Mouse (Mus musculus): ENCODE results near the gene Olfr803. TPM values are rescaled to one million over a fixed set of nuclear protein-coding genes. Genes with fewer than 3 reads are reported as not detected.

Gene Olfr803
- polyA plus RNA-seq, 1 experiment from 2014 or later: not detected

Other genes with a start within 250 kb of the Olfr803 start
- not detected in 2 replicates for gene Olfr787, start 232.4 kb downstream of the Olfr803 start, polyA plus RNA-seq (2014; fragmentation: Nextera tagmentation; extraction: Ambion mirVana)
- not detected in 2 replicates for gene Olfr788, start 223.3 kb downstream of the Olfr803 start, polyA plus RNA-seq (2014; fragmentation: Nextera tagmentation; extraction: Ambion mirVana)
- gene Olfr789, start 209.5 kb downstream of the Olfr803 start, polyA plus RNA-seq (2014; fragmentation: Nextera tagmentation; extraction: Ambion mirVana): not detected in 2 replicates
- not detected in 2 replicates for gene Olfr790, start 195.8 kb downstream of the Olfr803 start, polyA plus RNA-seq (2014; fragmentation: Nextera tagmentation; extraction: Ambion mirVana)
- gene Olfr791, start 172.5 kb downstream of the Olfr803 start, polyA plus RNA-seq (2014; fragmentation: Nextera tagmentation; extraction: Ambion mirVana): not detected in 2 replicates
- not detected in 2 replicates for gene Olfr792, start 155.1 kb downstream of the Olfr803 start, polyA plus RNA-seq (2014; fragmentation: Nextera tagmentation; extraction: Ambion mirVana)
- not detected in 2 replicates for gene Olfr794, start 126.6 kb downstream of the Olfr803 start, polyA plus RNA-seq (2014; fragmentation: Nextera tagmentation; extraction: Ambion mirVana)
- gene Olfr796, start 81.7 kb downstream of the Olfr803 start, polyA plus RNA-seq (2014; fragmentation: Nextera tagmentation; extraction: Ambion mirVana): not detected in 2 replicates
- gene Olfr798, start 66.4 kb downstream of the Olfr803 start, polyA plus RNA-seq (2014; fragmentation: Nextera tagmentation; extraction: Ambion mirVana): not detected in 2 replicates
- not detected in 2 replicates for gene Olfr799, start 56.8 kb downstream of the Olfr803 start, polyA plus RNA-seq (2014; fragmentation: Nextera tagmentation; extraction: Ambion mirVana)
- gene Olfr800, start 36.6 kb downstream of the Olfr803 start, polyA plus RNA-seq (2014; fragmentation: Nextera tagmentation; extraction: Ambion mirVana): not detected in 2 replicates
- not detected in 2 replicates for gene Olfr801, start 20.4 kb downstream of the Olfr803 start, polyA plus RNA-seq (2014; fragmentation: Nextera tagmentation; extraction: Ambion mirVana)
- not detected in 2 replicates for gene Olfr802, start 6.1 kb downstream of the Olfr803 start, polyA plus RNA-seq (2014; fragmentation: Nextera tagmentation; extraction: Ambion mirVana)
- gene Olfr804, start 8.9 kb upstream of the Olfr803 start, polyA plus RNA-seq (2014; fragmentation: Nextera tagmentation; extraction: Ambion mirVana): not detected in 2 replicates
- gene Olfr805, start 35.1 kb upstream of the Olfr803 start, polyA plus RNA-seq (2014; fragmentation: Nextera tagmentation; extraction: Ambion mirVana): not detected in 2 replicates
- gene Olfr806, start 47.6 kb upstream of the Olfr803 start, polyA plus RNA-seq (2014; fragmentation: Nextera tagmentation; extraction: Ambion mirVana): not detected in 2 replicates
- gene Olfr807, start 63.5 kb upstream of the Olfr803 start, polyA plus RNA-seq (2014; fragmentation: Nextera tagmentation; extraction: Ambion mirVana): not detected in 2 replicates
- not detected in 2 replicates for gene Olfr808, start 71.2 kb upstream of the Olfr803 start, polyA plus RNA-seq (2014; fragmentation: Nextera tagmentation; extraction: Ambion mirVana)
- gene Olfr809, start 80.4 kb upstream of the Olfr803 start, polyA plus RNA-seq (2014; fragmentation: Nextera tagmentation; extraction: Ambion mirVana): not detected in 2 replicates
- not detected in 2 replicates for gene Olfr810, start 100.6 kb upstream of the Olfr803 start, polyA plus RNA-seq (2014; fragmentation: Nextera tagmentation; extraction: Ambion mirVana)
- gene Olfr811, start 110.1 kb upstream of the Olfr803 start, polyA plus RNA-seq (2014; fragmentation: Nextera tagmentation; extraction: Ambion mirVana): not detected in 2 replicates
- not detected in 2 replicates for gene Olfr812, start 151.8 kb upstream of the Olfr803 start, polyA plus RNA-seq (2014; fragmentation: Nextera tagmentation; extraction: Ambion mirVana)
- not detected in 2 replicates for gene Olfr813, start 161.1 kb upstream of the Olfr803 start, polyA plus RNA-seq (2014; fragmentation: Nextera tagmentation; extraction: Ambion mirVana)
- gene Olfr814, start 185.6 kb upstream of the Olfr803 start, polyA plus RNA-seq (2014; fragmentation: Nextera tagmentation; extraction: Ambion mirVana): not detected in 2 replicates
- not detected in 2 replicates for gene Olfr815, start 211.6 kb upstream of the Olfr803 start, polyA plus RNA-seq (2014; fragmentation: Nextera tagmentation; extraction: Ambion mirVana)
- not detected in 2 replicates for gene Olfr816, start 221.3 kb upstream of the Olfr803 start, polyA plus RNA-seq (2014; fragmentation: Nextera tagmentation; extraction: Ambion mirVana)

Measured in hindbrain, embryonic 11.5 days (tissue).